Mouse (Mus musculus) forebrain, postnatal 0 days (tissue): ENCODE results near the gene Wbp1l. TPM values are rescaled to one million over a fixed set of nuclear protein-coding genes. Genes with fewer than 3 reads are reported as not detected.
"Not testable (repeated sequence)": the region's sequence is repeated elsewhere in the genome, so short reads cannot be mapped to it uniquely, and the experiment has no call there.

Source experiments
- ATAC-seq: fragments of 200-750 bp; cut with Nextera tagmentation; 2 replicates; pipeline ENCODE4 v1.8.0; 2017; ENCODE audit warnings: mild to moderate bottlenecking, moderate library complexity
- DNase-seq: peaks from one replicate; pipeline ENCODE4 v3.0.0-alpha.2; 2015
- H3K27ac ChIP-seq: fragments of 300-500 bp; sonication (generic); 2 replicates; pipeline ENCODE4 v1.5.1; 2014; ENCODE audit warnings: low read depth, mild to moderate bottlenecking, antibody characterized with exemption, low read length, moderate library complexity, mixed read lengths
- H3K27me3 ChIP-seq: fragments of 300-500 bp; sonication (generic); 2 replicates; pipeline ENCODE4 v1.6.1; 2014; ENCODE audit warnings: mild to moderate bottlenecking, low read length, mixed read lengths; ENCODE audit not compliant: insufficient read depth
- H3K36me3 ChIP-seq: fragments of 300-500 bp; sonication (generic); 2 replicates; pipeline ENCODE4 v1.6.1; 2014; ENCODE audit warnings: mild to moderate bottlenecking, moderate library complexity; ENCODE audit not compliant: insufficient read depth
- H3K4me1 ChIP-seq: fragments of 300-500 bp; sonication (generic); 2 replicates; pipeline ENCODE4 v1.6.1; 2014; ENCODE audit warnings: antibody characterized with exemption; ENCODE audit not compliant: insufficient read depth
- H3K4me2 ChIP-seq: fragments of 300-500 bp; sonication (generic); 2 replicates; pipeline ENCODE4 v1.6.1; 2014; ENCODE audit warnings: low read depth, mild to moderate bottlenecking, moderate library complexity
- H3K4me3 ChIP-seq: fragments of 300-500 bp; sonication (generic); 2 replicates; pipeline ENCODE4 v1.5.1; 2014; ENCODE audit warnings: low read depth, low read length, mixed read lengths
- H3K9ac ChIP-seq: fragments of 300-500 bp; sonication (generic); 2 replicates; pipeline ENCODE4 v1.6.1; 2014; ENCODE audit warnings: mild to moderate bottlenecking
- H3K9me3 ChIP-seq: fragments of 300-500 bp; sonication (generic); 2 replicates; pipeline ENCODE4 v1.6.1; 2016; ENCODE audit warnings: low read length
- CTCF ChIP-seq: sonication (generic); IDR thresholded peaks from 2 replicates; pipeline ENCODE4 v1.5.1; 2016; ENCODE audit warnings: antibody characterized with exemption, control low read depth, low read depth
- WGBS: fragments of 180-500 bp; shearing (Covaris S2); extraction: QIAGEN DNeasy Blood & Tissue Kit; methylation state at CpG from one replicate; pipeline ENCODE4 v1.1.7; 2014; 5-methylcytosine and 5-hydroxymethylcytosine counted together
- polyA plus RNA-seq: library from polyadenylated mRNA; unstranded; fragments of >200 nt; fragmentation: Nextera tagmentation; extraction: Ambion mirVana; gene quantifications from 2 replicates; pipeline ENCODE4 v1.2.1, GENCODE M21; 2015
- total RNA-seq: library from RNA; depleted of rRNA; stranded (reverse); fragments of >200 nt; gene quantifications from 2 replicates; pipeline ENCODE4 v1.2.3, GENCODE M21; 2014

Wbp1l gene
- total and polyA plus RNA-seq, 2 experiments from 2014 or later, result 25.4 to 37.0 TPM

- Histone ChIP-seq H3K36me3 (peaks cover 4% of the 10 kb centered on the region; the same call in 1 of the 2 replicates), H3K27me3 (no peaks in the 10 kb centered on the region), H3K9me3 (no peaks in the 10 kb centered on the region), H3K4me2 (no peak overlapping the region), H3K4me1 (0 out of 2 replicates have a peak, but pooled peaks cover 3% of the 10 kb centered on the region), H3K4me3 (no peak overlapping the region), H3K9ac (no peak overlapping the region), H3K27ac (peak overlapping the region; percentile 36)
- no peak for TF ChIP-seq CTCF
- ATAC-seq (no peak), DNase-seq (no peak)
- WGBS, result 82% methylated on average over 14 of the region's 14 CpGs
Observed at GRCm38 (mm10) chr19:46562581-46563515, 36.0 kb upstream of the Wbp1l start.

- TF ChIP-seq CTCF, result no peak
- Histone ChIP-seq H3K4me1 (0 out of 2 replicates have a peak, but pooled peaks cover 3% of the 10 kb centered on the region), H3K27me3 (no peaks in the 10 kb centered on the region), H3K9me3 (no peaks in the 10 kb centered on the region), H3K4me3 (no peak overlapping the region), H3K36me3 (no peaks in the 10 kb centered on the region; the same call in 1 of the 2 replicates), H3K9ac (no peak overlapping the region), H3K27ac (no peak overlapping the region), H3K4me2 (no peak overlapping the region)
- DNase-seq (no peak), ATAC-seq (no peak)
- 79% methylated on average over 4 of the region's 4 CpGs for WGBS
Observed at GRCm38 (mm10) chr19:46563603-46564002, 35.3 kb upstream of the Wbp1l start.

- no peak overlapping the region for H3K4me3 ChIP-seq
- DNase-seq (no peak), ATAC-seq (no peak)
- H3K36me3 ChIP-seq, result no peaks in the 10 kb centered on the region; the same call in 1 of the 2 replicates
- no peaks in the 10 kb centered on the region for H3K27me3 ChIP-seq
- H3K4me2 ChIP-seq, result no peak overlapping the region
- no peaks in the 10 kb centered on the region for H3K9me3 ChIP-seq
- WGBS, result 64% methylated on average over 14 of the region's 14 CpGs
- H3K27ac ChIP-seq, result no peak overlapping the region
- 0 out of 2 replicates have a peak, but pooled peaks cover 3% of the 10 kb centered on the region for H3K4me1 ChIP-seq
- H3K9ac ChIP-seq, result no peak overlapping the region
- TF ChIP-seq CTCF, result no peak
Observed at GRCm38 (mm10) chr19:46564043-46564462, 34.8 kb upstream of the Wbp1l start.

GRCm38 (mm10) chr19:46571211-46571877 is 27.5 kb upstream of the Wbp1l start:
- not testable (repeated sequence) for H3K9ac ChIP-seq, DNase-seq, ATAC-seq

GRCm38 (mm10) chr19:46571878-46572244 is 27.0 kb upstream of the Wbp1l start:
- peaks cover 8% of the 10 kb centered on the region; the same call in 1 of the 2 replicates for H3K4me1 ChIP-seq
- H3K9me3 ChIP-seq, result no peaks in the 10 kb centered on the region
- ATAC-seq (no peak), DNase-seq (peak; percentile 35)
- no peaks in the 10 kb centered on the region for H3K36me3 ChIP-seq
- peak overlapping the region; percentile 73 for H3K9ac ChIP-seq
- WGBS, result 7% methylated on average over 10 of the region's 10 CpGs
- TF ChIP-seq CTCF, result no peak
- peak overlapping the region; percentile 58 for H3K4me2 ChIP-seq
- H3K27me3 ChIP-seq, result no peaks in the 10 kb centered on the region
- H3K4me3 ChIP-seq, result peak overlapping the region; percentile 62
- 0 out of 2 replicates have a peak overlapping the region, but pooled peaks have one; percentile 78 for H3K27ac ChIP-seq

More at GRCm38 (mm10) chr19:46571211-46571877, 27.5 kb upstream of the Wbp1l start:
- Histone ChIP-seq H3K4me3 (peak overlapping the region; percentile 62), H3K4me2 (peak overlapping the region; percentile 58), H3K27ac (0 out of 2 replicates have a peak overlapping the region, but pooled peaks have one; percentile 35)
- not testable (repeated sequence) for H3K4me1 ChIP-seq, H3K27me3 ChIP-seq, H3K36me3 ChIP-seq, H3K9me3 ChIP-seq
- WGBS, result 69% methylated on average over 3 of the region's 3 CpGs

GRCm38 (mm10) chr19:46572548-46572947 is 26.3 kb upstream of the Wbp1l start:
- no peaks in the 10 kb centered on the region for H3K36me3 ChIP-seq
- no peak for DNase-seq
- H3K27ac ChIP-seq, result peak overlapping the region; percentile 78
- peak overlapping the region; percentile 73 for H3K9ac ChIP-seq
- peak; percentile 42; the same call in 1 of the 2 replicates for ATAC-seq
- H3K9me3 ChIP-seq, result no peaks in the 10 kb centered on the region
- H3K4me3 ChIP-seq, result peak overlapping the region; percentile 62
- no peak for TF ChIP-seq CTCF
- H3K27me3 ChIP-seq, result no peaks in the 10 kb centered on the region
- under 1% methylated on average over 17 of the region's 17 CpGs for WGBS
- peak overlapping the region; percentile 58 for H3K4me2 ChIP-seq
- H3K4me1 ChIP-seq, result peaks cover 8% of the 10 kb centered on the region; the same call in 1 of the 2 replicates
